ENCODE assay signal across 51 mouse cellular contexts in the genomic region with DNA sequence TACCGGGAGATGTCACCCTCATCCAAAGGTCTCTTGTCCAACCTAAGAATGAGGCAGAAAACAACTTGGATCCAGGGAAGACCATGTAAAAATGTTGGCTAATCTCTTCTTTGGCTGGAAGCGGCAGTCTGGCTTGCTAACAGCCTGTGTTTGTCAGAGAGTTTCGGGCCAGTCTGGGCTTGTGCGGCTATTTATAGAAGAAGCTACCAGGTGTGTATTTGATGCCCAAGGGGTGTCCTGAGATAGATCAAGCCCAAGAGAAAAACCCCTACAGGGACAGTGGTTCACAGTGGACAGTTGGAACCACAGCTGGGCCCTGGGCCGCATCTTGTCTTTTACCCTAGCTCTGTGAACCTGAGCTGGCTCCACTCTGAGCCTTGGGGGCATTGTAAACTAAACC. TPM values are rescaled to one million over a fixed set of nuclear protein-coding genes. Genes with fewer than 3 reads are reported as not detected.
"Had no signal": no experiment of that assay in that cellular context is flagged by ENCODE, and none has a peak within 500 bp of the region (broad histone marks: within the 10 kb centered on the region; RNA-seq: fewer than 3 reads in every experiment).

No protein-coding gene starts in this region.

- H3K4me1 ChIP-seq: heart, embryonic 12.5 days; heart, embryonic 13.5 days; hindbrain, embryonic 12.5 days; hindbrain, embryonic 15.5 days; intestine, embryonic 15.5 days had no signal

- H3K9me3 ChIP-seq: heart, embryonic 10.5 days; heart, embryonic 15.5 days; hindbrain, embryonic 10.5 days; hindbrain, embryonic 12.5 days; hindbrain, embryonic 13.5 days; hindbrain, embryonic 15.5 days; intestine, embryonic 15.5 days; kidney, embryonic 15.5 days had no signal

- H3K4me2 ChIP-seq: heart, embryonic 11.5 days; heart, embryonic 12.5 days; heart, embryonic 13.5 days; heart, embryonic 15.5 days; hindbrain, embryonic 12.5 days; hindbrain, embryonic 13.5 days; hindbrain, embryonic 14.5 days; hindbrain, embryonic 15.5 days; intestine, embryonic 15.5 days; kidney, embryonic 15.5 days had no signal

- H3K36me3 ChIP-seq: heart, embryonic 10.5 days; heart, embryonic 12.5 days; heart, embryonic 13.5 days; heart, embryonic 15.5 days; hindbrain, embryonic 10.5 days; hindbrain, embryonic 12.5 days; hindbrain, embryonic 13.5 days; hindbrain, embryonic 15.5 days; intestine, embryonic 15.5 days; kidney, embryonic 15.5 days had no signal

- H3K27ac ChIP-seq: heart, embryonic 10.5 days; heart, embryonic 13.5 days; heart, embryonic 15.5 days; hindbrain, embryonic 10.5 days; hindbrain, embryonic 12.5 days; hindbrain, embryonic 13.5 days; hindbrain, embryonic 14.5 days; hindbrain, embryonic 15.5 days; hindbrain, postnatal 0 days; intestine, embryonic 15.5 days; kidney, embryonic 15.5 days; kidney, postnatal 0 days; layer of hippocampus, adult 2 months had no signal

- H3K9ac ChIP-seq: heart, embryonic 12.5 days; heart, embryonic 13.5 days; heart, embryonic 15.5 days; hindbrain, embryonic 12.5 days; hindbrain, embryonic 13.5 days; hindbrain, embryonic 14.5 days; hindbrain, embryonic 15.5 days; intestine, embryonic 15.5 days; kidney, embryonic 15.5 days had no signal

- DNase-seq: heart, postnatal 10 days; heart, postnatal 14 days; heart, postnatal 36 days; heart, postnatal 4 days; kidney, adult 11 months; kidney, adult 18-20 months; kidney, adult 2 months; kidney, adult 8-10 months; kidney, adult 9 months; kidney, postnatal 10 days; kidney, postnatal 14 days; kidney, postnatal 25 days; kidney, postnatal 36 days; kidney, postnatal 4 days; layer of hippocampus, adult 9-11 months; layer of hippocampus, postnatal 36 days had no signal

- H3K4me3 ChIP-seq: heart, embryonic 10.5 days; heart, embryonic 12.5 days; heart, embryonic 13.5 days; heart, embryonic 15.5 days; hindbrain, embryonic 10.5 days; hindbrain, embryonic 12.5 days; hindbrain, embryonic 13.5 days; hindbrain, embryonic 15.5 days; intestine, embryonic 15.5 days; kidney, embryonic 15.5 days; layer of hippocampus, adult 2 months had no signal

- H3K27me3 ChIP-seq: heart, embryonic 12.5 days; heart, embryonic 13.5 days; heart, embryonic 15.5 days; hindbrain, embryonic 12.5 days; hindbrain, embryonic 15.5 days; intestine, embryonic 15.5 days; kidney, embryonic 15.5 days had no signal

RNA-seq across cellular contexts. Expression of gene Gpr12, which starts 21.9 kb away (rescaled TPM):
- total RNA-seq: heart, postnatal 10 days; heart, postnatal 14 days; heart, postnatal 36 days; heart, postnatal 4 days; hematopoietic stem cell, adult 5-6 weeks had no signal
- polyA plus RNA-seq: heart, embryonic 11.5 days; heart, embryonic 12.5 days; heart, embryonic 13.5 days; heart, embryonic 14.5 days; heart, embryonic 15.5 days; heart, embryonic 16.5 days; heart, postnatal 0 days; hindbrain, embryonic 10.5 days; inflammation-experienced regulatory T-cells, adult 6 months; intestine, embryonic 15.5 days; intestine, embryonic 16.5 days; intestine, postnatal 0 days; large intestine, adult 2 months had no signal

RNA-seq across cellular contexts. Expression of gene Gm3415, which starts 51.0 kb away (rescaled TPM):
- total RNA-seq: heart, postnatal 10 days; heart, postnatal 14 days; heart, postnatal 25 days; heart, postnatal 36 days; heart, postnatal 4 days; hematopoietic stem cell, adult 5-6 weeks; hindbrain, postnatal 0 days; layer of hippocampus, adult 18-20 months; layer of hippocampus, adult 2 months; layer of hippocampus, adult 8-10 months; layer of hippocampus, postnatal 10 days; layer of hippocampus, postnatal 14 days; layer of hippocampus, postnatal 25 days; layer of hippocampus, postnatal 36 days; left cerebral cortex, adult 18-20 months had no signal
- polyA plus RNA-seq: heart, embryonic 10.5 days; heart, embryonic 11.5 days; heart, embryonic 12.5 days; heart, embryonic 13.5 days; heart, embryonic 14.5 days; heart, embryonic 15.5 days; heart, embryonic 16.5 days; heart, postnatal 0 days; hindbrain, embryonic 10.5 days; hindbrain, embryonic 11.5 days; hindbrain, embryonic 12.5 days; hindbrain, embryonic 13.5 days; hindbrain, embryonic 14.5 days; hindbrain, embryonic 15.5 days; hindbrain, embryonic 16.5 days; hindbrain, postnatal 0 days; inflammation-experienced regulatory T-cells, adult 6 months; intestine, embryonic 14.5 days; intestine, embryonic 15.5 days; intestine, embryonic 16.5 days; intestine, postnatal 0 days; kidney, adult 2 months; kidney, embryonic 14.5 days; kidney, embryonic 15.5 days; kidney, embryonic 16.5 days; kidney, postnatal 0 days; large intestine, adult 2 months had no signal
